Mouse (Mus musculus) left cerebral cortex, adult 8-10 months (tissue): ENCODE measurements around the gene Serpine1. TPM values are rescaled to one million over a fixed set of nuclear protein-coding genes. Genes with fewer than 3 reads are reported as not detected.

ENCODE experiments used
- DNase-seq, 2 experiments: peaks; one replicate each; pipeline ENCODE4 v3.0.0; 2022; ENCODE audit warnings: low spot score in 2 of 2
- total RNA-seq, 4 experiments: library from RNA; stranded (reverse); gene quantifications; 2 replicates each; pipeline ENCODE4 v1.2.4; 2022

The Serpine1 gene
- total RNA-seq, 4 experiments from 2014 or later, result 1.1 to 2.7 (median 1.9) TPM

GRCm38 (mm10) chr5:137026092-137026491 lies 46.0 kb downstream of the Serpine1 start, which contains the start of gene Vgf:
Gene Vgf, plus strand, starts transcription at chr5:137026392.
- DNase-seq, result no peak

GRCm38 (mm10) chr5:137025132-137025531 lies 46.9 kb downstream of the Serpine1 start:
- peak; percentile 59 to 78 for DNase-seq

GRCm38 (mm10) chr5:137024318-137024717 lies 47.8 kb downstream of the Serpine1 start:
- DNase-seq, result no peak

GRCm38 (mm10) chr5:137015913-137016312 lies 56.2 kb downstream of the Serpine1 start:
- no peak for DNase-seq

GRCm38 (mm10) chr5:137012401-137012950 lies 59.6 kb downstream of the Serpine1 start:
- DNase-seq, result no peak

Other genes with a start within 250 kb of the Serpine1 start
- gene Col26a1, start 189.1 kb downstream of the Serpine1 start, total RNA-seq, result 1 to 10 TPM; 6.0 to 8.4 (median 6.8) TPM
- 10 to 100 TPM; 87.2 to 95.6 (median 91.6) TPM for gene Ift22, start 164.1 kb downstream of the Serpine1 start, total RNA-seq
- 100 to 1,000 TPM; 256 to 283 (median 275) TPM for gene Fis1, start 119.0 kb downstream of the Serpine1 start, total RNA-seq
- gene Cldn15, start 105.7 kb downstream of the Serpine1 start, total RNA-seq, result under 1 TPM in 2 of 4 experiments, not detected in 2; 0.23 to 0.25 TPM
- 10 to 100 TPM; 27.9 to 43.3 (median 34.2) TPM for gene Plod3, start 85.2 kb downstream of the Serpine1 start, total RNA-seq
- gene Znhit1, start 84.2 kb downstream of the Serpine1 start, total RNA-seq, result 10 to 100 TPM; 81.9 to 92.7 (median 85.8) TPM
- gene Vgf, start 45.9 kb downstream of the Serpine1 start, total RNA-seq, result 100 to 1,000 TPM; 243 to 291 (median 262) TPM
- gene Ap1s1, start 26.1 kb downstream of the Serpine1 start, total RNA-seq, result 100 to 1,000 TPM; 318 to 379 (median 354) TPM
- gene Trim56, start 43.9 kb upstream of the Serpine1 start, total RNA-seq, result 1 to 10 TPM; 5.4 to 8.9 (median 7.4) TPM
- gene Muc3, start 77.1 kb upstream of the Serpine1 start, total RNA-seq, result not detected
- 1 to 10 TPM; 3.6 to 5.6 (median 4.5) TPM for gene Muc3a, start 140.1 kb upstream of the Serpine1 start, total RNA-seq
- 10 to 100 TPM; 67.5 to 73.8 (median 70.9) TPM for gene Ache, start 215.3 kb upstream of the Serpine1 start, total RNA-seq
- 10 to 100 TPM; 14.0 to 16.8 (median 16.1) TPM for gene Ufsp1, start 222.4 kb upstream of the Serpine1 start, total RNA-seq
- 100 to 1,000 TPM; 164 to 219 (median 188) TPM for gene Srrt, start 235.4 kb upstream of the Serpine1 start, total RNA-seq
- gene Trip6, start 242.1 kb upstream of the Serpine1 start, total RNA-seq, result 1 to 10 TPM; 3.9 to 7.6 (median 5.1) TPM